Mouse (Mus musculus): ENCODE measurements around the gene Lnpep.

GRCm38 (mm10) chr17:17587333-17588047, 37.4 kb downstream of the Lnpep start:
- TF ChIP-seq POLR2A (IDR thresholded peaks at IDR 0.05; ENCODE audit: low read depth, low read length) = no peak
- no peak for TF ChIP-seq CTCF (conservative IDR thresholded peaks at IDR 0.05; ENCODE audit: insufficient read depth, insufficient read length, low read depth, low read length)
